Mouse (Mus musculus): Measurements from ENCODE around the gene Itga6.

- TF ChIP-seq CTCF (IDR thresholded peaks at IDR 0.05; ENCODE audit: borderline replicate concordance, insufficient read depth, low read depth, low read length) (no peak), POLR2A (IDR thresholded peaks at IDR 0.05; ENCODE audit: borderline replicate concordance, insufficient read depth, low read length) (no peak)
Measured at GRCm38 (mm10) chr2:71805611-71806567, 60.5 kb downstream of the Itga6 start.

Measured in cerebellum, adult 2 months (tissue).